Mouse (Mus musculus): Measurements from ENCODE around the gene Mrap.

- no peak for TF ChIP-seq CTCF (IDR thresholded peaks at IDR 0.05; ENCODE audit: low read depth)
- no peak for TF ChIP-seq EP300 (IDR thresholded peaks at IDR 0.05; ENCODE audit: low read depth)
These were observed 10.2 kb downstream of the Mrap start for GRCm38 (mm10) chr16:90748169-90748568.

Measured in heart, postnatal 0 days (tissue).